Comparison of ENCODE assay signal across 18 mouse cellular contexts in genomic region chr14:24874426-24875155, GRCm38 (mm10).
A peak's percentile ranks its signal among the peaks of the same experiment; 100 is the strongest.
DNase-seq lines count a peak whose midpoint lies in the region; ATAC-seq and TF ChIP-seq lines count a peak whose summit lies in the region.
"Had no signal": no experiment of that assay in that cellular context is flagged by ENCODE, and none has a peak within 500 bp of the region (broad histone marks: within the 10 kb centered on the region; RNA-seq: fewer than 3 reads in every experiment).

No protein-coding gene starts in this region.

- H3K4me3 ChIP-seq in layer of hippocampus, adult 2 months = no peak overlapping the region
- H3K4me3 ChIP-seq in forebrain, embryonic 15.5 days = no peak overlapping the region
- no peak overlapping the region for H3K4me3 ChIP-seq in hindbrain, postnatal 0 days (ENCODE audit: low read length)
- H3K4me3 ChIP-seq in midbrain, postnatal 0 days (ENCODE audit: low read depth, low read length) = no peak overlapping the region
- H3K4me3 ChIP-seq: embryonic facial prominence, embryonic 12.5 days; heart, embryonic 12.5 days had no signal

- DNase-seq in layer of hippocampus, adult 2 months (ENCODE audit: low spot score in 2 of 2) = no peak
- DNase-seq in layer of hippocampus, adult 11-12 months (ENCODE audit: low spot score) = no peak
- no peak for DNase-seq in hindbrain, postnatal 0 days (ENCODE audit: low spot score)
- DNase-seq in midbrain, postnatal 0 days (ENCODE audit: low spot score) = no peak
- DNase-seq in left cerebral cortex, adult 11 months (ENCODE audit: low spot score) = no peak
- DNase-seq in kidney, adult 8-10 months = no peak
- DNase-seq: adrenal gland, adult 8-10 months; cerebellum, adult 18-20 months; heart, postnatal 4 days; kidney, adult 11 months; kidney, postnatal 25 days; liver; lung, adult 2 months; lung, postnatal 36 days had no signal

- no peak overlapping the region for H3K4me2 ChIP-seq in forebrain, embryonic 15.5 days (replicated peaks)
- H3K4me2 ChIP-seq in hindbrain, postnatal 0 days (ENCODE audit: low read depth, low read length) = no peak overlapping the region
- no peak overlapping the region for H3K4me2 ChIP-seq in midbrain, postnatal 0 days (ENCODE audit: low read depth, low read length, poor library complexity, severe bottlenecking)
- H3K4me2 ChIP-seq: embryonic facial prominence, embryonic 12.5 days; heart, embryonic 12.5 days had no signal

- no peaks in the 10 kb centered on the region for H3K9me3 ChIP-seq in forebrain, embryonic 15.5 days
- no peaks in the 10 kb centered on the region for H3K9me3 ChIP-seq in hindbrain, postnatal 0 days (ENCODE audit: low read length)
- no peaks in the 10 kb centered on the region for H3K9me3 ChIP-seq in midbrain, postnatal 0 days (ENCODE audit: low read length)
- H3K9me3 ChIP-seq: embryonic facial prominence, embryonic 12.5 days; heart, embryonic 12.5 days had no signal

- no peaks in the 10 kb centered on the region for H3K36me3 ChIP-seq in forebrain, embryonic 15.5 days
- no peaks in the 10 kb centered on the region for H3K36me3 ChIP-seq in hindbrain, postnatal 0 days (ENCODE audit: insufficient read depth, low read length)
- no peaks in the 10 kb centered on the region for H3K36me3 ChIP-seq in midbrain, postnatal 0 days (ENCODE audit: insufficient read depth, low read length)
- H3K36me3 ChIP-seq: embryonic facial prominence, embryonic 12.5 days; heart, embryonic 12.5 days had no signal

- no peak for TF ChIP-seq CTCF in layer of hippocampus, adult 2 months (conservative IDR thresholded peaks at IDR 0.05)
- 0 out of 2 replicates have a peak, but pooled peaks have one; percentile 2 for TF ChIP-seq CTCF in hindbrain, postnatal 0 days (IDR thresholded peaks at IDR 0.05; ENCODE audit: low read depth)
- no peak for TF ChIP-seq CTCF in midbrain, postnatal 0 days (IDR thresholded peaks at IDR 0.05)

- peaks cover 27% of the 10 kb centered on the region for H3K4me1 ChIP-seq in forebrain, embryonic 15.5 days
- H3K4me1 ChIP-seq in hindbrain, postnatal 0 days (ENCODE audit: insufficient read depth, low read length) = peaks cover 17% of the 10 kb centered on the region
- H3K4me1 ChIP-seq in midbrain, postnatal 0 days (ENCODE audit: insufficient read depth, low read length) = no peaks in the 10 kb centered on the region; the same call in 1 of the 2 replicates
- H3K4me1 ChIP-seq: embryonic facial prominence, embryonic 12.5 days had no signal

- peak overlapping the region; percentile 8; the same call in 1 of the 2 replicates for H3K27ac ChIP-seq in layer of hippocampus, adult 2 months
- peak overlapping the region; percentile 56 for H3K27ac ChIP-seq in forebrain, embryonic 15.5 days (replicated peaks)
- H3K27ac ChIP-seq in hindbrain, postnatal 0 days = peak overlapping the region; percentile 34; the same call in 1 of the 2 replicates
- H3K27ac ChIP-seq in midbrain, postnatal 0 days (ENCODE audit: low read depth, low read length) = peak overlapping the region; percentile 48; the same call in 1 of the 2 replicates
- H3K27ac ChIP-seq: embryonic facial prominence, embryonic 12.5 days had no signal

- H3K27me3 ChIP-seq in forebrain, embryonic 15.5 days = no peaks in the 10 kb centered on the region
- no peaks in the 10 kb centered on the region for H3K27me3 ChIP-seq in hindbrain, postnatal 0 days (ENCODE audit: insufficient read depth, low read length)
- H3K27me3 ChIP-seq in midbrain, postnatal 0 days (ENCODE audit: insufficient read depth, low read length) = no peaks in the 10 kb centered on the region
- H3K27me3 ChIP-seq: embryonic facial prominence, embryonic 12.5 days; heart, embryonic 12.5 days had no signal

- ATAC-seq in forebrain, embryonic 15.5 days (replicated peaks) = no peak
- no peak for ATAC-seq in hindbrain, postnatal 0 days
- no peak for ATAC-seq in midbrain, postnatal 0 days (ENCODE audit: low FRiP score)
- no peak for ATAC-seq in cerebellum, adult (ENCODE audit: insufficient number of reproducible peaks, low FRiP score, low TSS enrichment)

- H3K9ac ChIP-seq in forebrain, embryonic 15.5 days (replicated peaks) = no peak overlapping the region
- H3K9ac ChIP-seq in hindbrain, postnatal 0 days (replicated peaks; ENCODE audit: low read length) = no peak overlapping the region
- H3K9ac ChIP-seq in midbrain, postnatal 0 days (replicated peaks; ENCODE audit: low read length, poor library complexity, severe bottlenecking) = no peak overlapping the region
- H3K9ac ChIP-seq: embryonic facial prominence, embryonic 12.5 days; heart, embryonic 12.5 days had no signal

- WGBS in forebrain, embryonic 15.5 days = 46% methylated on average over 12 of the region's 12 CpGs
- 51% methylated on average over 12 of the region's 12 CpGs for WGBS in hindbrain, postnatal 0 days
- 45% methylated on average over 12 of the region's 12 CpGs for WGBS in midbrain, postnatal 0 days
